Mouse (Mus musculus): ENCODE measurements at regions not wholly inside any gene's neighbourhood (a gene's known extent, or its start where the extent isn't known, plus 50 kb on each side); places are given as distances from the start of the nearest gene placed in this dataset.

DNA sequence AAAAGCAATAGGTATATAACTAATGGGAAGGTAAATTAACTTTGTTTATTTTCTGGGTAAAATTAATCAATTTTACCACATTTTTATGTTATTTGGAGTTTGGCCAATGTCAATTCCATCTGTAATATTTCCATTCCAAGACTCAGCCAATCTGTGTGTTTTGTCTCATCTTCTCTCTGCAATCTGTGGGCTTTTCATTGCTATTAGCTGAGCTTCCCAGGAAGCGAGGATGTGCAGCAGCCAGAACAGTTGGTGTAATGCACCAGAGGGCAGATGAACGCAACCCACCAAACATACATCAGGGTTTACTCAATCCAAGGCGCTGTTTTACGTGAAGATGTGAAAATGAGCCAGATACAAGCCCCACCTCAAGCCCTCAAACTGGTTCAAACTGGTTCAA, 88.9 kb upstream of the Ifngr1 start:
- TF ChIP-seq CTCF (IDR thresholded peaks at IDR 0.05; ENCODE audit: low read depth) (no peak), EP300 (optimal IDR thresholded peaks at IDR 0.05) (no peak)
